Mouse (Mus musculus): ENCODE data around the gene Kcna3. TPM values are rescaled to one million over a fixed set of nuclear protein-coding genes. Genes with fewer than 3 reads are reported as not detected.

The Kcna3 gene
- polyA plus RNA-seq (2015; fragmentation: Nextera tagmentation; extraction: Ambion mirVana): 2.8 and 3.9 TPM in 2 replicates

DNA sequence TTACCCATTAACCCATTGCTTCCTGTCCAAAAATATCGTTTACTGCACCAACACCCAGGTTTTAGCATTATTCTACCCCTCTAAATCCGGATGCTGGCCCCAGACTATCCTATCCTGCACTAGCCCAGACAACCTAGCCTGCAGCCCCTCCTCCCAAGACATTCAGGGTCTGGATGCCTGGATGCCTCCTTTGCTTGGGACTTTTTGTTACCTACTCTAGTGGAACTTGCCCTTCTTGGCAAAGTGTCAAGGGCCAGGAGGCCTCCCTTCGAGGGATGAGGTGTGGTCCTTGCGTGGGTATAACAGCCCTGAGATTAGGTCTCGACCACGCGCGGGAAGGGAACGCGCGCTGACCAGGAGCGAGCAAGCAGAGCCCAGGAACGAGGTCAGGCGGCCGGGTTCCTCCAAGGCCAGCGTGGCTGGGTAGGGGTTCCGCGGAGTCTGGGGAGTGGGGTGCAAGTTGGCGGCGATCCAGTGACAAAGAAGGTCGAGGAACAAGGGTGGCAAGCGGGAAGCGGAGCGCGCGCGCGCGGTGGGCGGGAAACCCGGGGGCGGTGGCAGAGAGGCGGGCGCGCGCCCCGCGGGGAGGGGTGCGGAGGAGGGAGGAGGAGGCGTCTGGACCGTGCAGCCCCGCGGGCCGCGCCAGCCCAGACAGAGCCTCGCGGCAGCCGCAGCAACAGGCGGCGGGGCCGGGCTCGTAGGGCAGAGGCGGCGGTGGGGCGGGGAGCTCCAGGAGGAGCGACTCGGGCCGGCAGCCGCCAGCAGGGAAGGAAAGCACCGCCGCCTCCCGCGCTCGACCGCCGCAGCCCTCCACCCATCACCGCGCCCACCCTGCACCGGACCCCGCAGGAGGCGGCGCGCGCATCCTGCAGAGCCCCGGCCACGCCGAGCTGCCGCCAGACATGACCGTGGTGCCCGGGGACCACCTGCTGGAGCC, at the start of gene Kcna3:
Kcna3 (plus strand) TSS at position 649 of the 937 bp plus-strand sequence.
- 1% methylated on average over 45 of the region's 80 CpGs for WGBS
- peak; percentile 97 for ATAC-seq (ENCODE audit: low read depth)
- H3K4me1 ChIP-seq (replicated peaks): peaks cover 43% of the 10 kb centered on the region

GRCm38 (mm10) chr3:106991334-106991733, 44.6 kb upstream of the Kcna3 start:
- Histone ChIP-seq H3K27me3 (no peaks in the 10 kb centered on the region), H3K9me3 (no peaks in the 10 kb centered on the region), H3K9ac (no peak overlapping the region), H3K4me3 (no peak overlapping the region), H3K4me2 (no peak overlapping the region), H3K36me3 (no peaks in the 10 kb centered on the region), H3K4me1 (replicated peaks) (no peaks in the 10 kb centered on the region), H3K27ac (replicated peaks) (no peak overlapping the region)
- 72% methylated on average over 1 of the region's 1 CpGs for WGBS
- no peak for ATAC-seq (ENCODE audit: low read depth)

More for the DNA sequence above, at the start of gene Kcna3:
- H3K27me3 ChIP-seq: peaks cover 12% of the 10 kb centered on the region
- no peaks in the 10 kb centered on the region for H3K36me3 ChIP-seq
- H3K27ac ChIP-seq (replicated peaks): peak within 1 kb of the TSS; percentile 77
- peak within 1 kb of the TSS; percentile 78 for H3K9ac ChIP-seq
- H3K4me3 ChIP-seq: peak within 1 kb of the TSS; percentile 66
- H3K4me2 ChIP-seq: peak within 1 kb of the TSS; percentile 92
- H3K9me3 ChIP-seq: no peaks in the 10 kb centered on the region

DNA sequence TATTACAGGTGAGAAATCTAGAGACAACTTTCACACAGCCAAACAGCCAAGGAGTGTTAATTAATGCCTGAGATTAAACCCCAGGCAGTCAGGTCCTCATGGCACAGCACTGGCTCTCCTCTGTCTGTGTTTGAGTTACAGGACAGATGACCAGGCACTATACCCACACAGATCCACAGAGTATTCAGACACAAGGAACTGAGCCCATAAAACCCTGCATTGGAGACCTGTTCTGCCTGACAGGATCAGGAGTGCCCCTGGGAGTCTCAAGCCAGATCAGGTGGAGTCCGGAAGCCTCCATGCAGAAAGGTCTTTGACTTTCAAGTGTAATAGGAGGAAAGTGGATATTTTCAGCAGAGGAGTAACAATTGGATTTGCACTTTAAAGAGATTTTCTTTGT, 40.6 kb upstream of the Kcna3 start:
- H3K36me3 ChIP-seq: no peaks in the 10 kb centered on the region
- no peak overlapping the region for H3K9ac ChIP-seq
- H3K4me3 ChIP-seq: no peak overlapping the region
- WGBS: 83% methylated on average over 1 of the region's 1 CpGs
- no peak overlapping the region for H3K27ac ChIP-seq (replicated peaks)
- no peak for ATAC-seq (ENCODE audit: low read depth)
- H3K4me2 ChIP-seq: no peak overlapping the region
- no peaks in the 10 kb centered on the region for H3K9me3 ChIP-seq
- H3K4me1 ChIP-seq (replicated peaks): no peaks in the 10 kb centered on the region
- no peaks in the 10 kb centered on the region for H3K27me3 ChIP-seq

DNA sequence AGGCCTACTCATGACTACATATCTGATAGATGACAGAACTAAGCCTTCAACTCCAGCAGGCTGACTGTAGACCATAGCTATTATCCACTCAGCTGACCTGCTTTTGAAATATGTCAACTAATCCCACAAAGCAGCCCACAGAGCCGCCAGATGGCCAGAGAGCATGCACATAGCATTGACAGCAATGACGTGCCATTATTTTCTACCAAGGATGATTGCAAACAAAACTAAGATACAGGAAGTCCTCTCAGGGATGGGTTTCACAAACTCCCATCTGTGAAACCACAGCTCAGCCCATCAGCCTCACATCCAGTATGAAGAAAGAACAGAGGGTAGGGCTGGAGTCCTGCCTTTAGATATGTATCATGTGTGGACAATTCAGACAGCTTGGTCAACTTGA, 39.8 kb upstream of the Kcna3 start:
- no peak overlapping the region for H3K27ac ChIP-seq (replicated peaks)
- ATAC-seq (ENCODE audit: low read depth): no peak
- WGBS: 88% methylated on average over 2 of the region's 2 CpGs

GRCm38 (mm10) chr3:106998370-106998769, 37.6 kb upstream of the Kcna3 start:
- Histone ChIP-seq H3K4me3 (no peak overlapping the region), H3K27ac (replicated peaks) (no peak overlapping the region), H3K4me1 (replicated peaks) (no peaks in the 10 kb centered on the region), H3K36me3 (no peaks in the 10 kb centered on the region), H3K27me3 (no peaks in the 10 kb centered on the region), H3K9me3 (no peaks in the 10 kb centered on the region), H3K4me2 (no peak overlapping the region), H3K9ac (no peak overlapping the region)
- WGBS: 69% methylated on average over 1 of the region's 1 CpGs
- ATAC-seq (ENCODE audit: low read depth): no peak

More for the DNA sequence above, 39.8 kb upstream of the Kcna3 start:
- H3K36me3 ChIP-seq: no peaks in the 10 kb centered on the region
- no peaks in the 10 kb centered on the region for H3K9me3 ChIP-seq
- H3K4me2 ChIP-seq: no peak overlapping the region
- H3K27me3 ChIP-seq: no peaks in the 10 kb centered on the region
- no peak overlapping the region for H3K9ac ChIP-seq
- H3K4me3 ChIP-seq: no peak overlapping the region
- no peaks in the 10 kb centered on the region for H3K4me1 ChIP-seq (replicated peaks)

DNA sequence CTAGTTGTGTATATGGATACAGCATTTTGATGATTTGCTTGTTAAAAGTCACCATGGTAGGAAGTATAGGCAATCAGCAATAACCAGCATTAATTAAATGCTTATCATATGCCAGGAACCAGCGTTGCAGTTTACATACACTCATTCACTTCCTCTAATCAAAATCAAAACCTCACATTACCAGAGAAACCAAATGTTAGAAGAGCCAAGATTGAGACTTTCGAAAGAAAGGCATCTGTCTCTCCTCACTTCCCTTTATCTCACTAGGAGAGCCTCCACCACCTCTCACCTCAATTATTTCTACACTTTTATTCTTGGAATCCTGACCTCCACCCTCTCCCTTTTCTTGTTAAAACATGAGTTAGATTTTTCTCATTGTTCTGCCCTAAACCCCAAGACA, 35.8 kb upstream of the Kcna3 start:
- Histone ChIP-seq H3K4me3 (no peak overlapping the region), H3K27me3 (no peaks in the 10 kb centered on the region), H3K27ac (replicated peaks) (no peak overlapping the region), H3K36me3 (no peaks in the 10 kb centered on the region), H3K9ac (no peak overlapping the region), H3K9me3 (no peaks in the 10 kb centered on the region), H3K4me1 (replicated peaks) (no peaks in the 10 kb centered on the region), H3K4me2 (no peak overlapping the region)
- ATAC-seq (ENCODE audit: low read depth): no peak
- WGBS: 85% methylated on average over 2 of the region's 2 CpGs

GRCm38 (mm10) chr3:107002249-107003123, 33.5 kb upstream of the Kcna3 start:
- Histone ChIP-seq H3K9ac (no peak overlapping the region), H3K36me3 (no peaks in the 10 kb centered on the region), H3K4me3 (no peak overlapping the region), H3K27me3 (no peaks in the 10 kb centered on the region), H3K4me1 (replicated peaks) (no peaks in the 10 kb centered on the region), H3K4me2 (no peak overlapping the region), H3K27ac (replicated peaks) (no peak overlapping the region), H3K9me3 (no peaks in the 10 kb centered on the region)
- no peak for ATAC-seq (ENCODE audit: low read depth)
- whole genome bisulfite sequencing: 76% methylated on average over 8 of the region's 8 CpGs

DNA sequence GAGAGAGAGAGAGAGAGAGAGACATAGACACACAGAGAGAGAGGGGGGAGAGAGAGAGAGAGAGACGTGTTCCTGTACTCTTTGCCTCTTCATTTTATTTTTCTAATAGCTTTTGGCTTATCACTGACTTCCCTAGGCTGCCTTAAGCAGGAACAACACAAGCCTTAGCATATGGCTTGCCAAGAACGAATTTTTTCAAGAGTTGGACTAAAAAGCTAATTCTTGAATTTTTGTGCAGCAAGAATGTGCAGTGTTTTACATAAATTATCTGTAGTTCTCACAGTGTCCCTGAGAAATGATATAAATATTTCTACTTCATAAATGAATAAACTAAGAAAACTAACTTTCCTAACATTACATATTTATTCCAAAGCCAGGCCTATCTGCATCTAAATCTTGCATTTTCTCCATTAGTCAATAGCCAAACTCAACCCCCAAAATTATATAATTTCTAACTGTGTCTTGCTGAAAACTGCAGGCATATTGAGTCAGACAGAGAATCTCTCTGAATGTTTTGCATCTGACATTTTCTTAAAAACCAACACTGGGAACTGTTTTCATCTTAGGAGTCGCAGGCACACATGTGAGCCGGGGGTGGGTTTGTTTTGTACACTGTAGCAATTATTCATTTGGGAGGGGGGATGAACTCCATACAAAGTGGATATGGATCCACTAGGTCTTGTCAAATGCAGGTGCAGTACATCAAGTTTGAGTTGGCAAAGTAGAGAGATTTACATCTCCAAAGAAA, 26.5 kb upstream of the Kcna3 start:
- H3K36me3 ChIP-seq: no peaks in the 10 kb centered on the region
- 89% methylated on average over 4 of the region's 4 CpGs for WGBS
- no peak for ATAC-seq (ENCODE audit: low read depth)

GRCm38 (mm10) chr3:107018286-107018685, 17.7 kb upstream of the Kcna3 start:
- Histone ChIP-seq H3K4me2 (no peak overlapping the region), H3K9ac (no peak overlapping the region), H3K36me3 (no peaks in the 10 kb centered on the region), H3K4me3 (no peak overlapping the region), H3K27ac (replicated peaks) (no peak overlapping the region), H3K27me3 (no peaks in the 10 kb centered on the region), H3K9me3 (no peaks in the 10 kb centered on the region), H3K4me1 (replicated peaks) (no peaks in the 10 kb centered on the region)
- no peak for ATAC-seq (ENCODE audit: low read depth)
- WGBS: 75% methylated on average over 2 of the region's 2 CpGs

More for the DNA sequence above, 26.5 kb upstream of the Kcna3 start:
- Histone ChIP-seq H3K27me3 (no peaks in the 10 kb centered on the region), H3K27ac (replicated peaks) (no peak overlapping the region), H3K9ac (no peak overlapping the region), H3K4me3 (no peak overlapping the region), H3K9me3 (no peaks in the 10 kb centered on the region), H3K4me1 (replicated peaks) (no peaks in the 10 kb centered on the region), H3K4me2 (no peak overlapping the region)

DNA sequence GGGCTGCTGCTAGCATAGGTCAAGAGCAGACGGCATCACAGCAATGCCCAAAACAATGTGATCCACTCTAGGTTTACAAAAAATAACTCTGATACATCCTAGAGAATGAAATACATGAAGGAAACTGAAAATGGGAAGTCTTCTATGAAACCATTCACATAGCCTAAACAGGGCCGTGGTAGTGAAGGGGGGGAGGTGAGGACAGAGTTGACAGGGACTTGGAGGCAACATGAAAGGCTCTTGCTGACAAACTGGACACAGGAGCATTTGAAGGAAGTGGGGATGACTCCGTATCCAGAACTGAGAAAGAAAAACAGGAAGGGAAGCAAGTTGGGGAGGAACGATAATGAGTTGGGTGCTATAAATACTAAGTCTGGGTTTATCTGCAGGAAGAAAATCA, 4.4 kb upstream of the Kcna3 start:
- H3K36me3 ChIP-seq: no peaks in the 10 kb centered on the region
- WGBS: 87% methylated on average over 4 of the region's 4 CpGs
- no peak for ATAC-seq (ENCODE audit: low read depth)

GRCm38 (mm10) chr3:107034776-107035175, 1.2 kb upstream of the Kcna3 start:
- Histone ChIP-seq H3K36me3 (no peaks in the 10 kb centered on the region), H3K4me2 (peak overlapping the region; percentile 92; the same call in 1 of the 2 replicates), H3K9me3 (no peaks in the 10 kb centered on the region), H3K27me3 (peaks cover 12% of the 10 kb centered on the region), H3K9ac (0 out of 2 replicates have a peak overlapping the region, but pooled peaks have one; percentile 78), H3K4me3 (no peak overlapping the region), H3K27ac (replicated peaks) (no peak overlapping the region), H3K4me1 (replicated peaks) (peaks cover 40% of the 10 kb centered on the region)
- no peak for ATAC-seq (ENCODE audit: low read depth)
- WGBS: 69% methylated on average over 2 of the region's 2 CpGs

More for the DNA sequence above, 4.4 kb upstream of the Kcna3 start:
- Histone ChIP-seq H3K9me3 (no peaks in the 10 kb centered on the region), H3K4me1 (replicated peaks) (peaks cover 10% of the 10 kb centered on the region), H3K4me3 (no peak overlapping the region), H3K27me3 (no peaks in the 10 kb centered on the region), H3K27ac (replicated peaks) (no peak overlapping the region), H3K4me2 (no peak overlapping the region), H3K9ac (no peak overlapping the region)

Data from neural tube, embryonic 13.5 days (tissue).